Mouse (Mus musculus) stomach, postnatal 0 days (tissue): ENCODE results near the gene Rasgef1b. TPM values are rescaled to one million over a fixed set of nuclear protein-coding genes. Genes with fewer than 3 reads are reported as not detected.
A peak's percentile ranks its signal among the peaks of the same experiment; 100 is the strongest.

ENCODE experiments used
- ATAC-seq: fragments of 200-750 bp; cut with Nextera tagmentation; 2 replicates; pipeline ENCODE4 v1.8.0; 2017; ENCODE audit not compliant: low FRiP score, low TSS enrichment
- DNase-seq: peaks from one replicate; pipeline ENCODE4 v3.0.0-alpha.2; 2016; ENCODE audit warnings: low spot score
- H3K27ac ChIP-seq: fragments of 300-500 bp; sonication (generic); replicated peaks from 2 replicates; pipeline ENCODE4 v1.5.1; 2014; ENCODE audit warnings: mild to moderate bottlenecking, control low read depth
- H3K27me3 ChIP-seq: fragments of 300-500 bp; sonication (generic); 2 replicates; pipeline ENCODE4 v1.6.1; 2014; ENCODE audit warnings: low read length; ENCODE audit not compliant: control insufficient read depth, insufficient read depth
- H3K36me3 ChIP-seq: fragments of 300-500 bp; sonication (generic); 2 replicates; pipeline ENCODE4 v1.6.1; 2014; ENCODE audit warnings: low read length, mixed read lengths; ENCODE audit not compliant: control insufficient read depth, insufficient read depth
- H3K4me1 ChIP-seq: fragments of 300-500 bp; sonication (generic); replicated peaks from 2 replicates; pipeline ENCODE4 v1.6.1; 2014; ENCODE audit warnings: antibody characterized with exemption; ENCODE audit not compliant: control insufficient read depth, insufficient read depth
- H3K4me2 ChIP-seq: fragments of 300-500 bp; sonication (generic); replicated peaks from 2 replicates; pipeline ENCODE4 v1.6.1; 2014; ENCODE audit warnings: low read depth, mild to moderate bottlenecking, control low read depth, moderate library complexity
- H3K4me3 ChIP-seq: fragments of 300-500 bp; sonication (generic); 2 replicates; pipeline ENCODE4 v1.5.1; 2014; ENCODE audit warnings: low read depth, low read length, control low read depth
- H3K9ac ChIP-seq: fragments of 300-500 bp; sonication (generic); 2 replicates; pipeline ENCODE4 v1.6.1; 2014; ENCODE audit warnings: mild to moderate bottlenecking, low read length, control low read depth, mixed read lengths
- H3K9me3 ChIP-seq: fragments of 300-500 bp; sonication (generic); 2 replicates; pipeline ENCODE4 v1.6.1; 2016; ENCODE audit warnings: low read length; ENCODE audit not compliant: control insufficient read depth
- CTCF ChIP-seq: IDR thresholded peaks from 2 replicates; pipeline ENCODE4 v1.5.1; 2016; ENCODE audit warnings: antibody characterized with exemption, low read depth, mild to moderate bottlenecking, moderate library complexity
- EP300 ChIP-seq: optimal IDR thresholded peaks from 2 replicates; pipeline ENCODE3; 2016; ENCODE audit warnings: antibody characterized with exemption
- WGBS: fragments of 180-500 bp; shearing (Covaris S2); extraction: QIAGEN DNeasy Blood & Tissue Kit; methylation state at CpG from one replicate; pipeline ENCODE4 v1.1.7; 2014; 5-methylcytosine and 5-hydroxymethylcytosine counted together
- polyA plus RNA-seq: library from polyadenylated mRNA; unstranded; fragments of >200 nt; fragmentation: Nextera tagmentation; extraction: Ambion mirVana; gene quantifications from 2 replicates; pipeline ENCODE4 v1.2.1, GENCODE M21; 2015

Rasgef1b gene
- polyA plus RNA-seq, 1 experiment from 2014 or later, result 37.4 TPM

DNA sequence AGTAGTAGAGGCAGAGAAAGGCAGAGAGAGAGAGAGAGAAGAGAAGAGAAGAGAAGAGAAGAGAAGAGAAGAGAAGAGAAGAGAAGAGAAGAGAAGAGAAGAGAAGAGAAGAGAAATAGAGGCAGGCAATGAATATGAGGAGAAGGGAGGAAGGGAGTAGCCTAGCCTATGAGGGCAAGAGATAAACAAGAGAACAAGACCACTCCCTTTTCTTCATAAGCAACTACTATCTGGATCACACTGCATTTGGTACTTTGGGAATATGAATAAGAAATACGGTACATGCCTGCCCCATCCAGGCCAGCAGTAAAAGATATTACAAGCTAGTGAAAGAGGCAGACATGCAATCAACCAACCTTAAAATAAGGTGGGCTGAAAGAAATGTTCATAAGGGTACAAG is 360.2 kb downstream of the Rasgef1b start:
- H3K4me3 ChIP-seq, result no peak overlapping the region
- H3K27me3 ChIP-seq, result no peaks in the 10 kb centered on the region
- H3K9me3 ChIP-seq, result no peaks in the 10 kb centered on the region
- TF ChIP-seq EP300 (no peak), CTCF (no peak)
- no peak overlapping the region for H3K4me2 ChIP-seq
- H3K9ac ChIP-seq, result no peak overlapping the region
- ATAC-seq (no peak), DNase-seq (no peak)
- WGBS, result 96% methylated on average over 1 of the region's 1 CpGs
- no peaks in the 10 kb centered on the region for H3K4me1 ChIP-seq
- H3K27ac ChIP-seq, result no peak overlapping the region
- no peaks in the 10 kb centered on the region for H3K36me3 ChIP-seq

DNA sequence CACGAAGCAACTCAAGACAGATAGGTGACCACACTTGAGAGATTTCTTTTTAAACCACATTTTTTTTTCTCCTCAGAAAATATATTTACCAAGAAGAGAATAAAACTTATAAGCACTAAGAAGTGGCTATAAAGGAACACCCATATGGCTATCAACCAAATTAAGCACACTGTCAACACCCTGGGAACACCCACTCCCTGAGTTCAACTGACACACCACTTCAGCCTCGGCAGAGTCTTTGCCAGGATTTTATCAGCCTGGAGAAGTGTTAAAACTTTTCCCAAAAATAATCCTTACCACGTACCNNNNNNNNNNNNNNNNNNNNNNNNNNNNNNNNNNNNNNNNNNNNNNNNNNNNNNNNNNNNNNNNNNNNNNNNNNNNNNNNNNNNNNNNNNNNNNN is 368.3 kb downstream of the Rasgef1b start:
- H3K36me3 ChIP-seq, result no peaks in the 10 kb centered on the region
- H3K9me3 ChIP-seq, result no peaks in the 10 kb centered on the region
- 58% methylated on average over 3 of the region's 3 CpGs for WGBS
- no peak overlapping the region for H3K4me3 ChIP-seq
- no peaks in the 10 kb centered on the region for H3K4me1 ChIP-seq
- no peaks in the 10 kb centered on the region for H3K27me3 ChIP-seq
- ATAC-seq (no peak), DNase-seq (no peak)
- TF ChIP-seq EP300, result no peak
- TF ChIP-seq CTCF, result no peak
- H3K27ac ChIP-seq, result no peak overlapping the region
- no peak overlapping the region for H3K9ac ChIP-seq
- no peak overlapping the region for H3K4me2 ChIP-seq

DNA sequence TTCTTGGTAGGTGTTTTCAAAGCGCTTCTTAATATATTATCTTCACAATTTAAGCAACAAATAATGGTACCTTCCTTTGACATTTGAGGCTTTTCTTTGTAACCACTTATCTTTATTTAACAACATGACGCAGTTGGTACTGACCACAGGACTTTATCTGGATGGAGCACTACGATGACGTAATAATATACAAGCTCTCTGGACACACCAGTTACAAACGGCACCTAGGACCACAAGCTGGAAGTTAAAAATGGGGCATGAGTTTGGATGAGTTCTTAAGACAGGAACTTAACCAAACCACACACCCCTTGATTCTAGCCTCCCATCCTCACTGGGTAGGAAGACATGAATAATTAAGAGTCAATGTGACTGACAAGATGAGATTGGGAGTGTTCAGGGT is 369.6 kb downstream of the Rasgef1b start:
- DNase-seq (no peak), ATAC-seq (no peak)
- WGBS, result 70% methylated on average over 5 of the region's 5 CpGs
- Histone ChIP-seq H3K4me1 (no peaks in the 10 kb centered on the region), H3K4me2 (no peak overlapping the region), H3K9ac (no peak overlapping the region), H3K9me3 (no peaks in the 10 kb centered on the region), H3K27me3 (no peaks in the 10 kb centered on the region), H3K27ac (no peak overlapping the region), H3K4me3 (no peak overlapping the region), H3K36me3 (no peaks in the 10 kb centered on the region)
- TF ChIP-seq CTCF (no peak), EP300 (no peak)

DNA sequence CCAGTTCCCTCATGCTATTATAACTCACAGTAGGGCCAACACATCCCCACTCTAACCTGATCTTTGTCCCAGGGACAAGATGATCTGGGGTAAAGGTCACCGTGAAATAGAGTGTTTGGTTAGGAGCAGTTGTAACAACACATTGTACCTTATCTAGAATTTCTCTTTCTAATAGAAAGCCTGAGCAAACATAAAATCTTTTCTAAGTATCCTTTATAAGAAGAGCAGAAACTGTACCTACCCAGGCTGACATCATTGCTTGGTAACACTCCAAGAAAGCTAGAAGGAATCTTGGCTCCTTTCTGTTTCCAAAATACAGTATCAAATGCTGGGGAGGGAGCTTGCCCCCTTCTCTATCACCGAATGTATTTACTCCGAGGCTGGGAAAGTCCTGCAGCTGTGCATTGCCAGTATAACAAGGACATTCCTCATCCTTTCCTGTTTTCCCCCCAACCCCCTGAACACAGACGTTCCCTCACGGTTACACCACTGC is 374.2 kb downstream of the Rasgef1b start:
- TF ChIP-seq CTCF, result no peak
- TF ChIP-seq EP300, result no peak
- Histone ChIP-seq H3K9me3 (no peaks in the 10 kb centered on the region), H3K36me3 (no peaks in the 10 kb centered on the region), H3K4me2 (no peak overlapping the region; the same call in 1 of the 2 replicates), H3K4me3 (no peak overlapping the region), H3K4me1 (no peaks in the 10 kb centered on the region), H3K27ac (peak overlapping the region; percentile 78), H3K9ac (no peak overlapping the region), H3K27me3 (no peaks in the 10 kb centered on the region)
- DNase-seq (no peak), ATAC-seq (peak; percentile 81)
- WGBS, result 12% methylated on average over 5 of the region's 5 CpGs

DNA sequence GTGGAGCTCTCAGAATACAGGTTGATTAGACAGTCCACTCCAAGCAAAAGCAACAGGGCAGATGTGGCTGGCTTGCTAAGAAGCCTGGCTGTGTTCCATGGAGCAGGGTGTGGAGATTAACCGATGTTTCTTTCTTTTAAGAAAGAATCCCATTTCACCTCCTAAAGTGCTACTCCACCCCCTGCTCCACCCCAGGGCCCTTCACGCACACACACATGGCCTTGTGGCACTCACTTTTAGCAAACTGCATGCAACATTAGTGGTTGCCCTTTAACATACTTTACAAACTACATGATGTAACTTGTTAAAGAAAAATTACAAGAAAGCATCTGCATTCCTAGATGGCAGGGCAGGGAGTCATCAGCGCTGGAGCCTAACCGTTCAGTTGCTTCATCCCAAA is 378.8 kb downstream of the Rasgef1b start:
- 57% methylated on average over 4 of the region's 4 CpGs for WGBS
- ATAC-seq (peak; percentile 65), DNase-seq (peak; percentile 37)
- no peaks in the 10 kb centered on the region for H3K36me3 ChIP-seq
- no peaks in the 10 kb centered on the region for H3K9me3 ChIP-seq
- no peak overlapping the region for H3K27ac ChIP-seq
- no peak overlapping the region for H3K4me3 ChIP-seq
- no peak overlapping the region for H3K4me2 ChIP-seq
- H3K9ac ChIP-seq, result no peak overlapping the region
- no peaks in the 10 kb centered on the region for H3K27me3 ChIP-seq
- TF ChIP-seq CTCF (no peak), EP300 (peak; percentile 45)
- H3K4me1 ChIP-seq, result no peaks in the 10 kb centered on the region

DNA sequence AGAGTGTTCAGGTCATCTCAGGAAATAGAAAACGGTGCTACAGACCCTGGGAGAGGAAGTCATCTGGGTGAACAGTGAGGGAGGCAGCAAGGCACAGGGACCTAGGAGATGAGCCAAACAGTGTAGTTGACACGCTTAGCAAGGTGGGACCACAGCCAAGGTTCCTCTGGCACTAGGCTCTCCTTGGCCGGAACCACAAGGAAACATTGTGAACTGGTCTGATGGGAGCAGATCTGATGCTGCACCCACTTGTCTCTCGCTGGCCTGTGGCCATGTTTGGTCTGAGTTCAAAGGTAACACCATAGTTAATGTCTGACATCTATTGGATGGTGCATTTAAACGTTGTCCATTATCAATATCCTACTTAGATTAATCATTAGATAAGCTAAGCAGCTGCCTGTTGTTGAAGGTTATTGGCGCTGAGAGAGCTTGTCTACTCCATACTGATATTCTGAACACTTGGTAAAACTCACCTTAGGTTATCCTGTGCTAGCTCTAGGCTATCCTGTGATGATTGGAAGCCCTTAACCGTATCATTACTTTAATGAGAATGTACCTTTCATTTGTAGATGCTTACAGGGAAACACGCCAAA is 380.5 kb downstream of the Rasgef1b start:
- H3K4me3 ChIP-seq, result no peak overlapping the region
- no peak overlapping the region for H3K4me2 ChIP-seq
- no peaks in the 10 kb centered on the region for H3K9me3 ChIP-seq
- H3K36me3 ChIP-seq, result no peaks in the 10 kb centered on the region
- no peaks in the 10 kb centered on the region for H3K27me3 ChIP-seq
- WGBS, result 60% methylated on average over 8 of the region's 8 CpGs
- ATAC-seq (no peak), DNase-seq (no peak)
- TF ChIP-seq EP300, result no peak
- TF ChIP-seq CTCF, result no peak
- no peak overlapping the region for H3K9ac ChIP-seq
- no peaks in the 10 kb centered on the region for H3K4me1 ChIP-seq
- H3K27ac ChIP-seq, result no peak overlapping the region
